Mouse (Mus musculus) cortical plate, adult 2 months (tissue): ENCODE measurements around the gene Kbtbd6.

Source experiments
- CTCF ChIP-seq: fragments of 200-500 bp; IDR thresholded peaks from 2 replicates; pipeline ENCODE4 v1.5.1; 2011; ENCODE audit warnings: mild to moderate bottlenecking, control low read depth, low read length; ENCODE audit not compliant: insufficient read depth; ENCODE audit errors: extremely low read depth
- POLR2A ChIP-seq: fragments of 200-500 bp; IDR thresholded peaks from 2 replicates; pipeline ENCODE4 v1.6.1; 2011; ENCODE audit warnings: mild to moderate bottlenecking, low read length, control low read depth; ENCODE audit not compliant: insufficient read depth; ENCODE audit errors: extremely low read depth

DNA sequence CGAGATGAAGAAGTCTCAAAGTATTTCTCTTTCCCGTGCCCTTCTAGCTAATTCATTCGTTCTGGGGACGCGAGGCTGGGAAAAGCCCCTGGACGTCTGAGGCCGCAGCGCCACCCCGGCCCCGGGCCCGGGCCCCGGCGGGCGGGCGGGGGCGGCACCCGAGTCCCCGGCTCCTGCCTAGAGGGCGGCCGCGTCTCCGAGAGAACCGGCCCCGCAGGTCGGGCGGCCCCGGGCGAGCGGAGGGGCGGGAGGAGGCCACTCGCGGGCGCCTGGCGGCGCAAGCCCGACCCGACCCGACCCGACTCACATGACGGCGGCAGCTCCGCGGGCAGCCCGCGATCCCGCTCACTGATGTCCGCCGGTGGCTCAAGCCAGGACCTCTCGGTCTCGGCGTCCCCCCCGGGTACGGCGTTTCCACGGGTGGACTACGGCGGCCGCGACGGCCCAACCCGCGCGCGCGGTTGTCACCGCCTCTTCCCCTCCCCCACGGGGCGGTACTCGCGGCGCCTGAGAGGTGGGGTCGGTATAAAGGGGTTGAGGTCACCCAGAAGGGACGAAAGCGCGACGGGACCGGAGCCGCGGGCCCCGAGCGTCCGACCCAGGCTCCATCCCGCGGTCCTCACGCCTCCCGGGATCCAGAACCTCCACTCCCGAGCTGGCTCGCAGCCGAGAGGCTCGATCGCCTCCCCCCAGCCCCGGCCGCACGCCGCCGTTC lies 29.1 kb downstream of the Kbtbd6 start, which contains the start of gene Elf1:
- TF ChIP-seq CTCF (no peak), POLR2A (no peak)
